Mouse (Mus musculus) mesoderm, embryonic 11.5 days (tissue): ENCODE results near the gene Tlr8.
"Not testable (repeated sequence)": the region's sequence is repeated elsewhere in the genome, so short reads cannot be mapped to it uniquely, and the experiment has no call there.

Source experiments
- DNase-seq: peaks from one replicate; pipeline ENCODE4 v3.0.0-alpha.2; 2012; ENCODE audit warnings: low read depth, low spot score

The Tlr8 gene

GRCm38 (mm10) chrX:167264086-167264485 is at the start of gene Tlr8:
TSS of gene Tlr8 (minus strand) at chrX:167264329.
- no peak for DNase-seq

DNA sequence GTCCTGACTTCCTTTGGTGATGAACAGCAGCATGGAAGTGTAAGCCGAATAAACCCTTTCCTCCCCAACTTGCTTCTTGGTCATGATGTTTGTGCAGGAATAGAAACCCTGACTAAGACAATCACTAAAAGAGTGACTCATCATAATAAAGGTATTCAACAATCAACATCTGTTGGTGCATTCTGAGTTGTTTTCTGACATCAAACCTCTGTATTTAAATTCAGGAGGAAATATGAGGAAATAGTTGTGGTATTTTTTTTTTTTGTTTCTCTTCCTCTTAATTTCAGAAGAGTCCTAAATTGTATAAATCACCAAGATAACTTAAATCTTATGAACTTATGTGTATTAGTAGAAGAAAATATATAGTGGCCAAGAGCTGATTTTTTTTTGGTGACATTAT is 37.9 kb upstream of the Tlr8 start:
- DNase-seq: not testable (repeated sequence)

- peak; percentile 76 for DNase-seq
Observed at GRCm38 (mm10) chrX:167276953-167277352, 12.8 kb upstream of the Tlr8 start.

- DNase-seq: no peak
Observed at GRCm38 (mm10) chrX:167276551-167276950, 12.4 kb upstream of the Tlr8 start.

GRCm38 (mm10) chrX:167263530-167263929 is 599 bp downstream of the Tlr8 start:
- no peak for DNase-seq

GRCm38 (mm10) chrX:167241736-167242135 is 22.4 kb downstream of the Tlr8 start:
- no peak for DNase-seq

GRCm38 (mm10) chrX:167239293-167239921 is 24.7 kb downstream of the Tlr8 start:
- DNase-seq: no peak

- peak; percentile 71 for DNase-seq
Observed at GRCm38 (mm10) chrX:167233104-167233687, 30.9 kb downstream of the Tlr8 start.

- DNase-seq: no peak
Observed at GRCm38 (mm10) chrX:167231150-167231549, 33.0 kb downstream of the Tlr8 start.

DNA sequence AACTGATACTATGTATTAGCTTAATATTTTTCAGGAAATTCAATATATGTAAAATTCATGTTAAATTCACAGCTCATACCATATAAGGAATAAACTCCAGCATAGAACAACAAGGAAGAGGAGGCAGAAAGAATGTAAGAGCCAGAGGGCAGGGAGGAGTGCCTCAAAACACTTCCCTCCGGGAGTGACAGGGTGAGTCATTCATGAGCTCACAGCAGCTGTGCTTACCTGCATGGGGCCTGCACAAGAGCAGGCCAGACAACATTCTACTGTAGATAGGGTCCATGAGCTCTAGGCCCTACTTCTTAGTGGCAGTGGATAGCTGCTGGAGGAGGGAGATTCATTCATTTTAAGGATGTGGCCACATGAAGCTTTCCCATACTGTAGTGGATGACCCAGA is 34.3 kb downstream of the Tlr8 start:
- no peak for DNase-seq

GRCm38 (mm10) chrX:167229206-167229605 is 34.9 kb downstream of the Tlr8 start:
- peak; percentile 53 for DNase-seq

GRCm38 (mm10) chrX:167227756-167228155 is 36.4 kb downstream of the Tlr8 start:
- DNase-seq: no peak

DNA sequence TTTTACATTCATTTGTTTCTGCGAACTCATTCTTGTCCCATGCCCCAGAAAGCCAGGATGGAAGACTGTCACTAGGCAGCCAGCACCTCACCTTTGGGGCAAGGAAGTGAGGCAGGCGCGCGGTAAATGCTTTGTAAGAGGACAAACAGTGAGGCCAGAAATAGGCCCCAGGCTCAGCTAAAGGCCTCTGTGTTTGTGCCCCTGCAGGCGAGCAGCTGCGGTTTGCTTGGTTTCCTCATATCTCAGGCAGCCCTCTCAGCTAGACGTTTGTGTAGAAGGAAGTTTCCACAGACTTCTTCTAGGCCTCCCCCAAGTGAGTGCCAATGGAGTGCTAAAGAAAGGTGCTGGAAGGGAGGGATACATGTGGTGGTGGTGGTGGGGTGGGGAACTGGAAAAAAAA is 37.0 kb downstream of the Tlr8 start:
- DNase-seq: no peak

GRCm38 (mm10) chrX:167226570-167226969 is 37.6 kb downstream of the Tlr8 start:
- no peak for DNase-seq

GRCm38 (mm10) chrX:167212707-167213106 is 51.4 kb downstream of the Tlr8 start:
- DNase-seq: no peak

- no peak for DNase-seq
Observed at GRCm38 (mm10) chrX:167211871-167212555, 52.1 kb downstream of the Tlr8 start.

- DNase-seq: no peak
Observed at GRCm38 (mm10) chrX:167210319-167210728, 53.8 kb downstream of the Tlr8 start.

GRCm38 (mm10) chrX:167209828-167210227 is 54.3 kb downstream of the Tlr8 start:
- DNase-seq: no peak

- DNase-seq: peak; percentile 91
Observed at GRCm38 (mm10) chrX:167208978-167209754, 55.0 kb downstream of the Tlr8 start, which contains the start of gene Tmsb4x. TSS of gene Tmsb4x (minus strand) at chrX:167209315.

GRCm38 (mm10) chrX:167208506-167208820 is 55.7 kb downstream of the Tlr8 start:
- DNase-seq: no peak

GRCm38 (mm10) chrX:167207741-167208505 is 56.2 kb downstream of the Tlr8 start:
- DNase-seq: peak; percentile 37
